Mouse (Mus musculus) liver, adult 2 months (tissue): Measurements from ENCODE around the gene Babam2.

Source experiments
- CTCF ChIP-seq: fragments of 200-500 bp; IDR thresholded peaks from 2 replicates; pipeline ENCODE4 v1.5.1; 2011; ENCODE audit warnings: low read depth, low read length, control low read depth
- POLR2A ChIP-seq: fragments of 200-500 bp; IDR thresholded peaks from 2 replicates; pipeline ENCODE4 v1.6.1; 2011; ENCODE audit warnings: low read length, control low read depth; ENCODE audit not compliant: insufficient read depth; ENCODE audit errors: extremely low read depth

- TF ChIP-seq POLR2A (no peak), CTCF (no peak)
Measured at GRCm38 (mm10) chr5:31814068-31814467, 116.6 kb downstream of the Babam2 start.
